Mouse (Mus musculus): Measurements from ENCODE around the gene Rad50. TPM values are rescaled to one million over a fixed set of nuclear protein-coding genes. Genes with fewer than 3 reads are reported as not detected.

Gene Rad50
- polyA plus RNA-seq, 1 experiment, result 6.1 TPM

DNA sequence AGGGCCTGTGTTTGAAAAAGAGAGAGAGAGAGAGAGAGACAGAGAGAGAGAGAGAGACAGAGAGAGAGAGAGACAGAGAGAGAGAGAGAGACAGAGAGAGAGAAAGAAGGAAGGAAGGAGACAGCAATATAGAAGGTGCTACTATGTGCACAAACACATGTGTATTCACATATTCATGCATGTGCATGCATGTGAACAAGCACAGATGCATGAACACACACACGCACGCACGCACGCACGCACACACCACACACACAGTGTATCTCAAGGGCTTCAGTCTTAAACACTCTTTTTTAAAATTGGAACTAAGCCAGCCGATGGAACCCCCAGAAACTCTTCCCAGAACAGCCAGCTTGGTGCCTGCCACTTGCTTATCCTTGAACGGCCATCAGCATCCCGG, 91.5 kb downstream of the Rad50 start:
- Histone ChIP-seq H3K4me3 (ENCODE audit: insufficient read depth, low read length) (no peak overlapping the region), H3K4me1 (ENCODE audit: control insufficient read depth, insufficient read depth, low read length) (no peaks in the 10 kb centered on the region), H3K27ac (ENCODE audit: insufficient read depth, low read length) (no peak overlapping the region)
- no peak for TF ChIP-seq POLR2A (IDR thresholded peaks at IDR 0.05; ENCODE audit: extremely low read depth, insufficient read depth, low read length)
- TF ChIP-seq CTCF (IDR thresholded peaks at IDR 0.05; ENCODE audit: extremely low read depth, insufficient read depth, low read length), result no peak

DNA sequence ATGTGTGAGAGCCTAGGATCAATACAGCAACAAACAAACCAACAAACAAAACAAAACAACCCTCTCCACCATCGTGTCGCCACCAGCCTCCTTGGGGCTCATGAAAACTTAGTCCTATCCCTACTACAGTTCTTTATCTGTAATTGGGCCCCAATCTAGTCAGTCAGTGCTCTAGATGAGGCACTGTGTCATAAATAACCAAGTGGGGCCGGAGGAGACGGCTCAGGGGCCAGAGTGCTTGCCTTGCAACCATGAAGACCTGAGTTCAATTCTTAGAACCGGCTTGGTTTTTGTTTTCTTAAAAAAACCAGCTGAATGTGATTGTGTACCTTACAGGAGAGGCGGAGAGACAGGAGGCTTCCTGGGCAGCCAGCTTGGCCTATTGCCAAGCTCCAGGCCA, 91.9 kb downstream of the Rad50 start:
- H3K27ac ChIP-seq (ENCODE audit: insufficient read depth, low read length), result no peak overlapping the region
- TF ChIP-seq CTCF (IDR thresholded peaks at IDR 0.05; ENCODE audit: extremely low read depth, insufficient read depth, low read length) (no peak), POLR2A (IDR thresholded peaks at IDR 0.05; ENCODE audit: extremely low read depth, insufficient read depth, low read length) (no peak)
- no peaks in the 10 kb centered on the region for H3K4me1 ChIP-seq (ENCODE audit: control insufficient read depth, insufficient read depth, low read length)
- H3K4me3 ChIP-seq (ENCODE audit: insufficient read depth, low read length), result no peak overlapping the region

- TF ChIP-seq POLR2A (IDR thresholded peaks at IDR 0.05; ENCODE audit: extremely low read depth, insufficient read depth, low read length), result no peak
- no peak for TF ChIP-seq CTCF (IDR thresholded peaks at IDR 0.05; ENCODE audit: extremely low read depth, insufficient read depth, low read length)
Observed at GRCm38 (mm10) chr11:53609672-53610071, 97.4 kb downstream of the Rad50 start.

DNA sequence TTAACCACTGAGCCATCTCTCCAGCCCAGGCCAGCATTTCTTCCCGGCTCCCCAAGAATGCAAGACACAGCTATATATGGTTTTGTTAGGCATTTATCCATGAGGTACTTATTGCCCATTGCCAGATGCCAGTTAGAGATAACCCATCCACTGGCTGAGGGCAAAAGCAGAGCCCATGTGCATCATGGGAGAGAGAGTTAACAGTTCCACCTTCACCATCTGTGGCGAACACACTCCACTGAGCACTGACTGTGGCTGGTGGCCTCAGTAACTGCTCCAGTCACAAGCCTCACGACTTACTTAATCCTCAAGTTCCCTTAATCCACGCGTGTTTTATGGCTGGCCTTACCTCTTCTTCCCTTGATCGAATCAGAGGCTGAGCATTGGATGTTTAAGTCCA, 97.9 kb downstream of the Rad50 start:
- Histone ChIP-seq H3K4me3 (ENCODE audit: insufficient read depth, low read length) (no peak overlapping the region), H3K4me1 (ENCODE audit: control insufficient read depth, insufficient read depth, low read length) (no peaks in the 10 kb centered on the region), H3K27ac (ENCODE audit: insufficient read depth, low read length) (no peak overlapping the region)
- no peak for TF ChIP-seq POLR2A (IDR thresholded peaks at IDR 0.05; ENCODE audit: extremely low read depth, insufficient read depth, low read length)
- no peak for TF ChIP-seq CTCF (IDR thresholded peaks at IDR 0.05; ENCODE audit: extremely low read depth, insufficient read depth, low read length)

More at GRCm38 (mm10) chr11:53609672-53610071, 97.4 kb downstream of the Rad50 start:
- no peak overlapping the region for H3K4me3 ChIP-seq (ENCODE audit: insufficient read depth, low read length)
- no peaks in the 10 kb centered on the region for H3K4me1 ChIP-seq (ENCODE audit: control insufficient read depth, insufficient read depth, low read length)
- no peak overlapping the region for H3K27ac ChIP-seq (ENCODE audit: insufficient read depth, low read length)

DNA sequence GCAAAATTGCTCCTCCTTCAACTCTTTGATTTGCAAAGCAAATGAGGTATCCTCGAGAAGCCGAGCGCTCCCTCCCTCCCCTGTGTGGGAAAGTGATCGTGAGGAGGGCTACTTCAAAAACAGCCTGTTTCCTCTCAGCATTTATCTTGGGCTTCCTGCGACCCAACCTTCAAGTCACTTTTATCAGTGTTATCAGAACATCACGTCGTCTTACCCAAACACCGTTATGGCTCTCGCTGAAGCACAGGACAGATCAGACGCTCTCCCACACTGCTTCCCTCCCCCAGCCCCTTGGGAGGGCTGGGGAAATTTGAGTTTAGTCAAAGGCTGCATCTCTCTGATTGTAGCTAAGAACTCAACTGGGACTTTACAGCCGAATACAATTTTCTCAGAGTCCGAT, 101.5 kb downstream of the Rad50 start:
- no peak for TF ChIP-seq POLR2A (IDR thresholded peaks at IDR 0.05; ENCODE audit: extremely low read depth, insufficient read depth, low read length)
- TF ChIP-seq CTCF (IDR thresholded peaks at IDR 0.05; ENCODE audit: extremely low read depth, insufficient read depth, low read length), result no peak
- Histone ChIP-seq H3K4me1 (ENCODE audit: control insufficient read depth, insufficient read depth, low read length) (no peaks in the 10 kb centered on the region), H3K27ac (ENCODE audit: insufficient read depth, low read length) (no peak overlapping the region), H3K4me3 (ENCODE audit: insufficient read depth, low read length) (no peak overlapping the region)

GRCm38 (mm10) chr11:53604983-53605382, 102.1 kb downstream of the Rad50 start:
- no peak overlapping the region for H3K27ac ChIP-seq (ENCODE audit: insufficient read depth, low read length)
- no peaks in the 10 kb centered on the region for H3K4me1 ChIP-seq (ENCODE audit: control insufficient read depth, insufficient read depth, low read length)
- H3K4me3 ChIP-seq (ENCODE audit: insufficient read depth, low read length), result no peak overlapping the region
- TF ChIP-seq CTCF (IDR thresholded peaks at IDR 0.05; ENCODE audit: extremely low read depth, insufficient read depth, low read length) (no peak), POLR2A (IDR thresholded peaks at IDR 0.05; ENCODE audit: extremely low read depth, insufficient read depth, low read length) (no peak)

Other genes with a start within 250 kb of the Rad50 start
- gene Gm9837, start 236.8 kb downstream of the Rad50 start, polyA plus RNA-seq (2012; rRNA removed), result not detected in 2 replicates
- gene Gm9945, start 227.2 kb downstream of the Rad50 start, polyA plus RNA-seq (2012; rRNA removed), result 0.48 and 0.81 TPM in 2 replicates
- gene Sowaha, start 227.0 kb downstream of the Rad50 start, polyA plus RNA-seq (2012; rRNA removed), result 54.0 and 56.1 TPM in 2 replicates
- gene Sept8, start 188.1 kb downstream of the Rad50 start, polyA plus RNA-seq (2012; rRNA removed), result 379 TPM in 2 replicates
- gene Kif3a, start 139.9 kb downstream of the Rad50 start, polyA plus RNA-seq (2012; rRNA removed), result 98.7 and 107 TPM in 2 replicates
- gene Il4, start 88.7 kb downstream of the Rad50 start, polyA plus RNA-seq (2012; rRNA removed), result not detected in 2 replicates
- gene Il13, start 72.6 kb downstream of the Rad50 start, polyA plus RNA-seq (2012; rRNA removed), result not detected in 2 replicates
- 0.15 and 0.34 TPM in 2 replicates for gene Il5, start 13.5 kb upstream of the Rad50 start, polyA plus RNA-seq (2012; rRNA removed)
- gene Irf1, start 62.7 kb upstream of the Rad50 start, polyA plus RNA-seq (2012; rRNA removed), result 10.9 and 13.8 TPM in 2 replicates
- gene Gm17334, start 65.9 kb upstream of the Rad50 start, polyA plus RNA-seq (2012; rRNA removed), result 1.4 and 2.3 TPM in 2 replicates
- gene Gm12216, start 151.9 kb upstream of the Rad50 start, polyA plus RNA-seq (2012; rRNA removed), result 3.7 and 5.5 TPM in 2 replicates
- gene Slc22a5, start 184.3 kb upstream of the Rad50 start, polyA plus RNA-seq (2012; rRNA removed), result 15.0 and 15.1 TPM in 2 replicates

All from cortical plate, adult 2 months (tissue).